Mouse (Mus musculus): ENCODE results near the gene Stat5b. TPM values are rescaled to one million over a fixed set of nuclear protein-coding genes. Genes with fewer than 3 reads are reported as not detected.

The Stat5b gene
- polyA plus RNA-seq, 1 experiment from 2014 or later = 16.1 TPM

DNA sequence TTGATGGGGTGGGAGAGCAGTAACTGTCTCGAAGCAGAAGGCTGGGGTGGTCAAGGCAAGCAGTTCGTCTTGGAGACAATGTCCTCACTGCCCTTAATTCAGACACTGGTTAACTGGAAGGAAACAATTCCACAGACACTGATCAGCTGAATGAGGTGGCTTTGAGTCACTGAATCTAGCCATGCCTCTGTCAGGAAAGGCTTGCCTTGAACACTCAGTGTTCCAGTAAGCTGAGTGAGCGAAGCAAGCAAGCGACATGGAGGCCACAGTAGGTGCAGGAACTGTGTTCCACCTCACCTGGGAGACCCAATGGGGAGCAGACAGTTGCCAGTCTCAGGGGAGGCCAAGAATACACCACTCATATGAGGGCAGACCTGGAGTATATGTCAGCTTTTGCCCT, 36.7 kb upstream of the Stat5b start:
- Histone ChIP-seq H3K4me1 (replicated peaks; ENCODE audit: control insufficient read depth, insufficient read depth) (no peaks in the 10 kb centered on the region), H3K4me2 (replicated peaks; ENCODE audit: low read depth) (no peak overlapping the region), H3K9me3 (ENCODE audit: control insufficient read depth, low read length) (no peaks in the 10 kb centered on the region), H3K4me3 (ENCODE audit: low read depth, low read length) (no peak overlapping the region), H3K36me3 (ENCODE audit: control insufficient read depth, insufficient read depth, low read length) (peaks cover 15% of the 10 kb centered on the region), H3K27ac (replicated peaks) (no peak overlapping the region), H3K27me3 (ENCODE audit: control insufficient read depth, insufficient read depth, low read length) (no peaks in the 10 kb centered on the region), H3K9ac (ENCODE audit: low read length) (no peak overlapping the region)
- ATAC-seq (ENCODE audit: low FRiP score, low TSS enrichment) (no peak), DNase-seq (ENCODE audit: low spot score) (no peak)
- WGBS = 83% methylated on average over 4 of the region's 4 CpGs
- TF ChIP-seq EP300 (optimal IDR thresholded peaks at IDR 0.05) (no peak), CTCF (IDR thresholded peaks at IDR 0.05; ENCODE audit: low read depth) (no peak)

DNA sequence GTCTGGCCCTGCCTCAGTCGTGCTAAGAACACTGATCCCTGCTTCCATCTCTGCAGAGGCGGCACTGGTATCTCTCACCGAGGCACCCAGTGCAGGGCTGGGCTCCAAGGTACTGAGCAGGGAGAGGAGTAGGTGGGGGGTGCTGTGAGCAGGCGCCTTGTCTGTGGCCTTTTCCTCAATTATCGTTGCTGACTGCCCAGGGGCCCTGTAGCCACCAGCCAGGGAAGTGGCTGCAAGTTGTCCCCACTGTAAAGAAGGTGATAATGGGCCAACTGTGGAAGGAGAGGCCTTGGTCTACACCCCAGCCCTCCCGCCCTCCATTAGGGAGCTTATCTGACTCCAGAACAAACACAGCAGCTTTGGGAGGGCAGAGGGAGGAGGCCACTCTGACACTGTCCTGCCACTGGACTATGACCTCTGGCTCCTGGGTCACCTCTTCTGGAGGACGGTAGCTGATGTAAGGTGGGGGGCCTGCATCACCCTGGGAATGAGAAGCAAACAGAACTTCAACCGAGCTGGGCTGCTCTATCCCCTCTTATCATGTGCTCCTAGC, 35.7 kb upstream of the Stat5b start:
- TF ChIP-seq EP300 (optimal IDR thresholded peaks at IDR 0.05) (no peak), CTCF (IDR thresholded peaks at IDR 0.05; ENCODE audit: low read depth) (no peak)
- H3K4me1 ChIP-seq (replicated peaks; ENCODE audit: control insufficient read depth, insufficient read depth) = no peaks in the 10 kb centered on the region
- H3K4me2 ChIP-seq (replicated peaks; ENCODE audit: low read depth) = no peak overlapping the region
- DNase-seq (ENCODE audit: low spot score) (peak; percentile 55), ATAC-seq (ENCODE audit: low FRiP score, low TSS enrichment) (peak; percentile 56; the same call in 1 of the 2 replicates)
- no peak overlapping the region for H3K4me3 ChIP-seq (ENCODE audit: low read depth, low read length)
- H3K9ac ChIP-seq (ENCODE audit: low read length) = no peak overlapping the region
- 41% methylated on average over 8 of the region's 8 CpGs for WGBS
- H3K27ac ChIP-seq (replicated peaks) = 0 out of 2 replicates have a peak overlapping the region, but pooled peaks have one; percentile 18
- H3K9me3 ChIP-seq (ENCODE audit: control insufficient read depth, low read length) = no peaks in the 10 kb centered on the region
- no peaks in the 10 kb centered on the region for H3K27me3 ChIP-seq (ENCODE audit: control insufficient read depth, insufficient read depth, low read length)
- peaks cover 15% of the 10 kb centered on the region for H3K36me3 ChIP-seq (ENCODE audit: control insufficient read depth, insufficient read depth, low read length)

DNA sequence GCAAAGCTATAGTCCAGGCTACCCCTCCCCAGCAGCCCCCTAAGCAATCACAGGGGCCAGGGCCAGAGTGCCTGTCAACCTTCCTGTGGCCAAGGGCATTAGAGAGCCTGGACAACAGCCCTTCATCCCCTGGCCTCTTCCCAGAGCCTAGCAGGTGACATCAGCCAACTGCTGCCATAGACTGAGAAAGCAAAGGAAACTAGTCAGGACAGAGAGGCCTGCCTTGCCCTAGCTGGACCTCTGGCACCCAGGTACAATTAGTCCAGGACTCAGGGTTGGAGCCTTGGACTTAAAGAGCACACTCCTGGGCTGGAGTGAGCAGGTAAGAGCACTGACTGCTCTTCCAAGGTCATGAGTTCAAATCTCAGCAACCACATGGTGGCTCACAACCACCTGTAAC, 34.9 kb upstream of the Stat5b start:
- H3K4me1 ChIP-seq (replicated peaks; ENCODE audit: control insufficient read depth, insufficient read depth) = no peaks in the 10 kb centered on the region
- no peak overlapping the region for H3K4me3 ChIP-seq (ENCODE audit: low read depth, low read length)
- H3K27ac ChIP-seq (replicated peaks) = no peak overlapping the region
- H3K27me3 ChIP-seq (ENCODE audit: control insufficient read depth, insufficient read depth, low read length) = no peaks in the 10 kb centered on the region
- no peak overlapping the region for H3K9ac ChIP-seq (ENCODE audit: low read length)
- no peak overlapping the region for H3K4me2 ChIP-seq (replicated peaks; ENCODE audit: low read depth)
- ATAC-seq (ENCODE audit: low FRiP score, low TSS enrichment) (peak; percentile 13; the same call in 1 of the 2 replicates), DNase-seq (ENCODE audit: low spot score) (no peak)
- H3K36me3 ChIP-seq (ENCODE audit: control insufficient read depth, insufficient read depth, low read length) = peaks cover 14% of the 10 kb centered on the region
- H3K9me3 ChIP-seq (ENCODE audit: control insufficient read depth, low read length) = no peaks in the 10 kb centered on the region
- TF ChIP-seq CTCF (IDR thresholded peaks at IDR 0.05; ENCODE audit: low read depth) = no peak
- no peak for TF ChIP-seq EP300 (optimal IDR thresholded peaks at IDR 0.05)

DNA sequence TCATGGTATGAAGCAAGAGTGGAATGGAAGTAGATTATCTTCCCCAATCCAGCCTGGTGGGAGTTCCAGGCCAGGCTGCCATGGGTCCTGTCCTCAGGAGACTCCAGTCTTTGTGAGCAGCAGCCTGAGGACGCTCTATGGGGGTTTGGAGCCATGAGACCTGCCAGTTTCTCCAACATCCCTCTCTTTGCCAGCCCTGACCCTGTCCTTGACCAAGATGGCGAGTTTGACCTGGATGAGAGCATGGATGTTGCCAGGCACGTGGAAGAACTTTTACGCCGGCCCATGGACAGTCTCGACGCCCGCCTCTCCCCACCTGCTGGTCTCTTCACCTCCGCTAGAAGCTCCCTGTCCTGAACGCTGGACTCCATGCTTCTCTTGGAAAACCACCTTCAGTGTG, 33.1 kb upstream of the Stat5b start:
- H3K4me1 ChIP-seq (replicated peaks; ENCODE audit: control insufficient read depth, insufficient read depth) = no peaks in the 10 kb centered on the region
- no peak overlapping the region for H3K27ac ChIP-seq (replicated peaks)
- WGBS = 90% methylated on average over 10 of the region's 10 CpGs
- no peaks in the 10 kb centered on the region for H3K27me3 ChIP-seq (ENCODE audit: control insufficient read depth, insufficient read depth, low read length)
- DNase-seq (ENCODE audit: low spot score) (no peak), ATAC-seq (ENCODE audit: low FRiP score, low TSS enrichment) (no peak)
- no peak for TF ChIP-seq CTCF (IDR thresholded peaks at IDR 0.05; ENCODE audit: low read depth)
- no peak for TF ChIP-seq EP300 (optimal IDR thresholded peaks at IDR 0.05)
- H3K4me2 ChIP-seq (replicated peaks; ENCODE audit: low read depth) = no peak overlapping the region
- no peak overlapping the region for H3K9ac ChIP-seq (ENCODE audit: low read length)
- no peak overlapping the region for H3K4me3 ChIP-seq (ENCODE audit: low read depth, low read length)
- H3K9me3 ChIP-seq (ENCODE audit: control insufficient read depth, low read length) = no peaks in the 10 kb centered on the region
- H3K36me3 ChIP-seq (ENCODE audit: control insufficient read depth, insufficient read depth, low read length) = peaks cover 4% of the 10 kb centered on the region

DNA sequence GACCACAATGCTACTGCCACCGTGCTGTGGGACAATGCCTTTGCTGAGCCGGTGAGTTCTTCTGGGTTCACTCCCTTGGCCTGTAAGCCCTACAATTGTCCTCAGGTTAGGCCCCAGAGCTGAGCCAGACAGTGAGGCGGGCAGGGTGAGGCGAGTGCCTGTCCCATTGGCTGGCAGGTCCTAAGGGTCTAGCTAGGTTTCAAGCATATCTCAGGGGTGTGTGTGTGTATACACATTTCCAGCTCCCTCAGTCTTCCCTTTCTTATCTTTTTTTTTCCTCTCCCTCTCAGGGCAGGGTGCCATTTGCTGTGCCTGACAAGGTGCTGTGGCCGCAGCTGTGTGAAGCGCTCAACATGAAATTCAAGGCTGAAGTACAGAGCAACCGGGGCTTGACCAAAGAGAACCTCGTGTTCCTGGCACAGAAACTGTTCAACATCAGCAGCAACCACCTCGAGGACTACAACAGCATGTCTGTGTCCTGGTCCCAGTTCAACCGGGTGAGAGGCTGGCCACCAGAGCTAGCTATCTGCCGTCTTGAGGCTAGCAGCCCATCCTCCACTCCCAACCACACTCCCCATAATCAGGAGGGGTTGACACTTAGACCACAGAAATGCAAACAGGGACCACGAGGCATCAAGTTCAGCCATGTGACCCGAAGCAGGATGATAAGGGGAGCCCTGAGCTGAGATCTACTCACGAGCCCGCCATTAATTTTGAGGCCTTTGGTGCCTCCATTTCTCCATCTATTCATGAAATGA, 29.0 kb upstream of the Stat5b start:
- ATAC-seq (ENCODE audit: low FRiP score, low TSS enrichment) (peak; percentile 82), DNase-seq (ENCODE audit: low spot score) (peak; percentile 76)
- TF ChIP-seq EP300 (optimal IDR thresholded peaks at IDR 0.05) = no peak
- peak; percentile 31; the same call in 1 of the 2 replicates for TF ChIP-seq CTCF (IDR thresholded peaks at IDR 0.05; ENCODE audit: low read depth)
- 70% methylated on average over 15 of the region's 15 CpGs for WGBS
- H3K4me3 ChIP-seq (ENCODE audit: low read depth, low read length) = no peak overlapping the region
- peaks cover 7% of the 10 kb centered on the region; the same call in 1 of the 2 replicates for H3K36me3 ChIP-seq (ENCODE audit: control insufficient read depth, insufficient read depth, low read length)
- H3K9ac ChIP-seq (ENCODE audit: low read length) = no peak overlapping the region
- no peaks in the 10 kb centered on the region for H3K4me1 ChIP-seq (replicated peaks; ENCODE audit: control insufficient read depth, insufficient read depth)
- H3K27ac ChIP-seq (replicated peaks) = no peak overlapping the region; the same call in 1 of the 2 replicates
- H3K9me3 ChIP-seq (ENCODE audit: control insufficient read depth, low read length) = no peaks in the 10 kb centered on the region
- no peaks in the 10 kb centered on the region for H3K27me3 ChIP-seq (ENCODE audit: control insufficient read depth, insufficient read depth, low read length)
- no peak overlapping the region for H3K4me2 ChIP-seq (replicated peaks; ENCODE audit: low read depth)

DNA sequence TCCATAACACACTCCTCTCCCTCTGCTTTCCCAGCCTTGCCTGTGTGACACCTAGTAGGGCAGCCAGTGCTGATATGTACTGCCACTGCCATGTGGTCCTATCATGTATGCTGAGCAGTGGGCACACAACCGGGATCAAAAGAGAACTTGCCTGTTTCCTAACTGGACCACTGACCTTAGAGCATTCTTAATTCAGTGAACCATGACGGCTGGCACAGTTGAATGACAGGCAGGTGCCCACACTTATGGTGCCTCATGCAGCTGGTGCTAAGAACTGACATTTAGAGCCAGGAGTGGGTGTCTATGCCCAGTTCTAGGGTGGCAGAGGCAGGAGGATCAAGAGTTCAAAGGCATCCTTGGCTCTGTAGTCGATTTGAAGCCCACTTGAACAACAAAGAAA, 25.2 kb upstream of the Stat5b start:
- Histone ChIP-seq H3K9ac (ENCODE audit: low read length) (no peak overlapping the region), H3K9me3 (ENCODE audit: control insufficient read depth, low read length) (no peaks in the 10 kb centered on the region), H3K36me3 (ENCODE audit: control insufficient read depth, insufficient read depth, low read length) (peaks cover 7% of the 10 kb centered on the region; the same call in 1 of the 2 replicates), H3K27ac (replicated peaks) (no peak overlapping the region), H3K4me2 (replicated peaks; ENCODE audit: low read depth) (no peak overlapping the region), H3K4me1 (replicated peaks; ENCODE audit: control insufficient read depth, insufficient read depth) (no peaks in the 10 kb centered on the region), H3K27me3 (ENCODE audit: control insufficient read depth, insufficient read depth, low read length) (no peaks in the 10 kb centered on the region), H3K4me3 (ENCODE audit: low read depth, low read length) (no peak overlapping the region)
- no peak for DNase-seq (ENCODE audit: low spot score)
- ATAC-seq (ENCODE audit: low FRiP score, low TSS enrichment) = no peak
- WGBS = 83% methylated on average over 3 of the region's 3 CpGs
- no peak for TF ChIP-seq EP300 (optimal IDR thresholded peaks at IDR 0.05)
- no peak for TF ChIP-seq CTCF (IDR thresholded peaks at IDR 0.05; ENCODE audit: low read depth)
